Mouse (Mus musculus) CD4-positive, CD25-positive, alpha-beta regulatory T cell (primary cell): ENCODE data around the gene Slc16a4. TPM values are rescaled to one million over a fixed set of nuclear protein-coding genes. Genes with fewer than 3 reads are reported as not detected.

ENCODE experiments used
- polyA plus RNA-seq: library from polyadenylated mRNA; unstranded; fragments of 100-300 nt; shearing (Covaris generic); gene quantifications from one replicate; pipeline ENCODE4 v1.2.1, GENCODE M21; 2017

The Slc16a4 gene
- 0.44 TPM for polyA plus RNA-seq

DNA sequence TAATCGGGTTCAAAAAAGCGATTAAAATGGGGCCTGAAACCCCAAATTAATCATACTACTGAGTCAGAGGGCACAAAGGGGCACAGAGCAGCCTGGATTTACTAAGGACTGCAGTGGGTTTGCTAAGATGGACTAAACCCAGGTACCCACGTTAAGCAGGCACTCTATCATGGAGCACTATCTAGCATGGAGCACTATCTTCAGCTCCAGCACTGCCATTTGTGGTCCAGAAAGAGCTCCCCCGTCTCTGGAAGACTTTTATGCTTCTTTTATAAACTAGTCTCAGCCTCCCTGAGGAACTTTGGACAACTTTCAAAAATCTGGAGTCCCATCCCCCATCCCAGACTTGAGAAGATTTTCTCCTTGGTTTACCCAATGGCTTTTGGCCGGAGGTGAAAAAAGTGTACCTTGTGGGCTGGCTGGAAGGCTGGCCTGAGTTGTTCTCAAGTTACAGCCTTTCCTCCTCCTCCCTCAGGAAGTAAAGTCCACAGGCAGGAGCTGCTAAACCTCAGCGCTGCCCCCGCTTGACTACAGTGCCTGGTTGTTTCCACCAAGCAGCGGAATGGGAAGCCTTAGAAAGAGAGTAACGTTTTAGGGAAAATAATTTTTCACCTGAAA lies at the start of gene Slc16a4:
Slc16a4 (plus strand) TSS at position 467 of the 618 bp plus-strand sequence.

DNA sequence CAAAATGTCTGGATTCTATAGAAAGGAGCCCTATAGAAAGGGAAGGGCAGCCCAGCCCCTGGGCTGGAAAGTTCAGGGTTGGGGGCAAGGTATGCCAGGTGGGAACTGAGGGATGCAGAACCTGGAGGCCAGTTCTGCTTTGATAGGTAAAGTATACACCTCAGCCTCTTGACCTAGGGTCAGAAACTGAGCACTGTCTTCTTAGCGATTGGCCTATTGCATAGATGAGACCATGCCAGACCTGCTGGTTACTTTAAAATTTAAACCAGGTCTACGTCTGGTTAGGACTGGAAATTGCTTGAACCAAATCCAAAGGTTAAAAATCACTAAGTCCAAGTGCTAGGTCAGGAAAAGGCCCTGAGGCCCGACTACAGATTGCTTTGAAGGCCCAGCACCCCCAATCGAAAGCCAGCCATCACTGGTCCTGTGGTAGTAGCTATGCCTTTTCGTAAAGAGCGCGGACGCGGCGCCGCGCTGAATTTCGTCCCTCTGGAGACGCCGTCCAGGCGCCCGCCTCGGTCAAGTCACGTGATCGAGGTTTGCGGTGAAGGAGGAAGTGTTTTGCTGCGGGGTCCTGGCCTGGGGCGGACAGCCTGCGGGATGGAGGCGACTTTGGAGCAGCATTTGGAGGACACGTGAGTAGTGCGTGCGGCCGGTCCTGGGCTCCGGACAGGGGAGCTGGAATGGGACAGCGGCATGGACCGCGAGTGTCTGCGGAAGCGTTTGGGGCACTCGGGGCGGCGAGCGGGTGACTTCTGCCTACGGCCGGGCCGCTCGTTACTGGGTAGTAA lies 12.4 kb upstream of the Slc16a4 start, which contains the start of gene Lamtor5:
Lamtor5 (plus strand) TSS at position 380 of the 791 bp plus-strand sequence.

DNA sequence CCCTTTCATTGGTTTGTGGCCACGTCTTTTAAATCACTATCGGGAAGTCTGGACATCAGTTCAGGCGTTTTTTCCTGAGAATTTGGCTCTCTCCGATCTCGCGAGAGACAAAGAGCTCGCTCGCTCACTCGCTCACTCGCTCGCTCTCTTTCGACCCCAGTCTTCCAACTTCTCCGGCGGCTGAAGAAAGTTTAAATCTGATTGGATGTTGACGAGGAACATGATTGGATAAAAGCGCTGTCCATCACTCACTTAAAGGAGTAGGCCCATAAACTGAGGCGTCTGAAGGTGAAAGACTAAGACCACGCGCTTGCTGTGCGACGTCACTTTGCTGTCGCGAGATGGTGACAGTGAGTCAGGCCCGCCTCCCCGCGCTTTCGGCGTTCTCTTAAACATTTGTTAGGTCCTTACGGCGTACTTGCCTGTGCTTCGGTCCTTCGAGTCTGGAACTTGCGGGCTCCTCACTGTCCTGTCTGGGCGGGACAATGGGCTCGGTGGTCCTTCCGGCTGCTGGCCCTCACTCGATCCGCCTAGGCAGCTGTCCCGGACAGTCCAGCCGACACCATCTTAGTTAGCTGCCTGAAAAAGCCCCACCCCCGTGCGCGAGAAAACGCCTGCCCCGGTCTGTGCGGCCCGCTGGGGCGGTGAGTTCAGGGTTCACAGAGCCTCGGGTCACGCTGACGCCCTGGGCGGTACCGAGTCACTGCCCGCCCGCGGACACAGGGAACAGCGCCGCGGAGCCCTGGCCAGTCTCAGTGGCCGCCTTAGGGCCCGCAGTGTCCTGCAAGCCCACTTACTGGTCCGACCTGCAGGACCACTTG lies 42.6 kb downstream of the Slc16a4 start, which contains the start of gene Rbm15:
Rbm15 (minus strand) TSS at position 293 of the 821 bp plus-strand sequence.

Other genes starting within 250 kb of the Slc16a4 start
- 1.5 TPM for gene Kcna2, start 190.1 kb upstream of the Slc16a4 start, polyA plus RNA-seq
- gene Kcna10, start 108.2 kb upstream of the Slc16a4 start, polyA plus RNA-seq: not detected
- gene Cym, start 69.5 kb upstream of the Slc16a4 start, polyA plus RNA-seq: not detected
- gene A630076J17Rik, start 60.6 kb upstream of the Slc16a4 start, polyA plus RNA-seq: not detected
- 0.42 TPM for gene Prok1, start 51.5 kb upstream of the Slc16a4 start, polyA plus RNA-seq
- gene Lamtor5, start 12.4 kb upstream of the Slc16a4 start, polyA plus RNA-seq: 182 TPM
- 10.5 TPM for gene Rbm15, start 42.4 kb downstream of the Slc16a4 start, polyA plus RNA-seq
- not detected for gene Kcnc4, start 168.3 kb downstream of the Slc16a4 start, polyA plus RNA-seq
- not detected for gene Slc6a17, start 226.8 kb downstream of the Slc16a4 start, polyA plus RNA-seq